Mouse (Mus musculus) cerebral cortex, adult 2 months (tissue): ENCODE results near the gene Dmap1.

ENCODE experiments used
- WGBS: fragments of 180-500 bp; shearing (Covaris S2); methylation state at CpG from one replicate; pipeline ENCODE4 v1.1.7; 2018; 5-methylcytosine and 5-hydroxymethylcytosine counted together

The Dmap1 gene

DNA sequence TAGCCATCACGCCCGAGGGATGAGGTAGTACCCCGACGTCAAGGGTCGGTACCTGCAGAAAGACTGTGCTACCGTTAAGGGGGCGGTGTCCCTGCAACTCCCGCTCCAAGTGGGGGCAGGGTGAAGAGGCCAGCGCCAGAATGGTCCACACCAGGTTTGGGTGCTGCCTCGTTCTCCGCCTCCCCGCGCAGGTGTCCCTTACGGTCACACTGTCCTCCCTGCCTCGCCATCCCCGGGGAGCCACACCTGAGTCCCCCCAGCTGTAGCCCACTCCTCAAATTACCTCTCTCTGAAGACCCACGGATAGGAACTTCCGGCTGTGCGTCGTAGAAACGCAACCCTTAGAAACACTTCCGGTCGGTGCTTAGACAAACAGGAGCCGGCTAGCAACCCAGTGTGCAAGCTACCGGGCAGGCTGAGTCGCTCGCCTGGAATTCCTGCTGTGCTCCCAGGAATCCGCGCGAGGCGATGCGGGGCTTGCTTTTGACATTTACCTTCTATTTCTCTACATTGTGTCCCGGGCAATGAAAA is at the start of gene Dmap1:
TSS of gene Dmap1 (minus strand) at position 343 of the 531 bp plus-strand sequence.
- under 1% methylated on average over 33 of the region's 33 CpGs for WGBS

DNA sequence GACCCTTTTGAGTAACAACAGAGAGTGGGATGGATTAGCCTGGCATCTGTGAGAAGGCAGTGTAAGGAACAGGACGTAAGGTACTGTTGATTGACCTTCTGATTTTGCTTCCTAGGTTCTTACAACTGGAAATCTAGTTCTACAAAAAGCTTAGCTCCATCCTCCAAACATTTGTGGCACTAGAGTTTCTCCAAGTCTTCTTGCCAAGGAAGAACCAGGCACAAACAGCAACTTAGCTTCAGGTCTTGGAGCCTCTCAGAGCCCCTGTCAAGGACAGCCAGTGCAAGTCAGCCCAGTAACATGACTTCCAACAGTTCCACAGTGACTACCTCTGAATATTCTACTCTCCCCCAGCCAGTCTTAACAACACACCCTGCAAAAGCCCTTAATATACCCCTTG is 42.0 kb upstream of the Dmap1 start, which contains the start of gene Gm12845:
TSS of gene Gm12845 (plus strand) at position 301 of the 400 bp plus-strand sequence.
- 91% methylated on average over 1 of the region's 1 CpGs for WGBS

DNA sequence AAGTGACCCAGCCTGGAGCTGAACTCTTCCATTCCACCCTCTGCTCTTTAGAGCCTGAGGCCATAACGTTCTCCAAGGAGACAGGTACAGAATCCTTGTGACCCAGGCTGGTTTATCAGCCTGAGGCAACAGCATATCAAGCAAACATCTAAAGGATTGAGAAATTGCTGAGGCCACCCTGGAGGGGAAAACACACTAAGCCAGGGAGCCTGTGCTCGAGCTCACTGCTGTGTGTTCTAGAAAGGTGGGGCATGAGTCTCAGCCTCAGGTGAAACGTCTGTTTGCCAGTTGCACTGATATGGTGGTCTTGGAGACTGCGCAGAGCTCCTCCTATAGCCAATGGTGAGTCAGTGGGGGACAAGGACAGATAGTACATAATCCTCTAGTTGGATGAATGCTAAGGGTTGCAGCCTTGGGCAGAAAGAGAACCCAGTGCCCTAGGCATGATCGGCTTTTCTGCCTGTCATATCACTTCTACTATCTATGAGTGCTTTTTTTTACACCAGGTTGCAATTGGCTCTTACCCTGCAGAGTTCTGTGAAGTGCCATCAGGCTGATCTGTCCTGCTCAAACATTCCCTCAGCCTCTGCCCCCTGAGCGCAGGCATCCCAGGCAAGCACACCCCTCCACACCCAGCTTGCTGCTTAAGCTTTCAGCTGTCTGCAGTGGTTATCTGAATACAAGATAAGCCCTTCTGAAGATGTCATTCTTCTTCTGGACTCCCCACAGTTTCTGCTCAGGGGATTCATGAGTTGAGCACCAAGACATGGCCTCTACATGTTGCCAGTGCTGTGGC is 31.4 kb upstream of the Dmap1 start:
- 88% methylated on average over 6 of the region's 6 CpGs for WGBS

DNA sequence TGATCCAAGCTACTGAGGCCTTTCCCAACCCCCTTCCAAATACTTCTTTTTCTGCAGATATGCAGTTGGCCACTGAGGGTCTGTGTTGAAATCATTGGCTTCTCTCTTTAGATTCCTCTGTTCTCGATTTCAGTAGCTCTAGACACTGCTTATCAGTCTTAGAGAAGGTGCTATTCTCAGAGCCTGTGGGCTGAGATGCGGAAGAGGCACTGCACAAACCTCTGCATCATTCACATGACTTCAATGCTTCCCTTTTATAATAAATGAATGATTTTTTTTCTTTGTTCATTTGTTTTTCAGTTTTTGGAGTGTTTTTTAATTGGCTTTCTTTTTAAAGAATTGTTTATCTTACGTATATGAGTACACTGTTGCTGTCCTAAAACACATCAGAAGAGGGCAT is 30.2 kb upstream of the Dmap1 start:
- WGBS: 77% methylated on average over 3 of the region's 3 CpGs

DNA sequence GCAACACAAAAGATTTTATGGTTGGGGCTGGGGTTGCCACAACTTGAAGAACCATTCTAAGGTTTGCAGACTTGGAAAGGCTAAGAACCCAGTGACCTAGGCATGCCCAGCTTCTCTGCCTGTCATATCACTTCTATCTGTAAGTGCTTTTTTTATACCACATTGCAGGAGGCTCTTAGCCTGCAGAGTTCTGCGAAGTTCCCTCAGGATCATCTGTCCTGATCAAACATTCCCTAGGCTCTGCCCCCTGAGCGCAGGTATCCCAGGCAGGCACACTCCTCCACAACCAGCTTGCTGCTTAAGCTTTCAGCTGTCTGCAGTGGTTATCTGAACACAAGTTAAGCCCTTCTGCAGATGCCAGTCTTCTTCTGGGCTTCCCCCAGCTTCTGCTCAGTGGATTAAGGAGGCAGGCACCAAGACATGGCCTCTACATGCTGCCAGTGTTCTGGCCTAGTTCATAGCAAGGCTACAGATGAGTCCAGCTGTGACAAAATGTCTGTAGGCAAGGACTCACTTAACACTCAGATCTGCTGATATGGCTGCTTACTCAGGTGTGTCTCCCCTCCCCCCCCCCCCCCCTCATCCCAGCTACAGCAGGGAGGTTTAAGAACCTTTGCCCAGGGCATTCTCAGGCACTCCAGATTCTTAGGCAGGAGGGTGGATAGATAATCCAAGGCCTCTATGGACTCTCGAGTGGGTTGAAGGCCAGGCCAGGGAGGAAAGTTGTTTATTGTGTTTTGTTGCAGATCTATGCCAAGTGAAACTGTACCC is 26.9 kb upstream of the Dmap1 start:
- 80% methylated on average over 3 of the region's 3 CpGs for WGBS

DNA sequence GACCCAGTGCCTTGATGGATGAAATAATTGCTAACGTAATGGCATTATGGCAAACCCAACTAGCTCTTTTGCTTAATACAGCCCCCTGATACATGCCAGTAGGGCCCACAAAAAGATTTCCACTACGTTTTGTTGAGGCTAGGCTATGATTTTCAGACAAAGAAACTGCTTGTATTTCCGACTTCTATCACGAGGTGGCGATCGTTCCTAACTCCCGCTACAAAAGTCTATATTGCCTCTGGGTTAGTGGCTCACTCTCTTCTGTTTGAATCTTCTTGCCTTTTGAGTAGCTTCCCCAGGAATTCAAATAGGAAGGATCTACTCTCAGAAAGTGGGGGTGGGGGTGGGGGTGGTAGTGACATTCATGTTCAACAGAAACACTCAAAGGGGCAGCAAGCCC is 23.3 kb upstream of the Dmap1 start:
- 4% methylated on average over 7 of the region's 7 CpGs for WGBS

DNA sequence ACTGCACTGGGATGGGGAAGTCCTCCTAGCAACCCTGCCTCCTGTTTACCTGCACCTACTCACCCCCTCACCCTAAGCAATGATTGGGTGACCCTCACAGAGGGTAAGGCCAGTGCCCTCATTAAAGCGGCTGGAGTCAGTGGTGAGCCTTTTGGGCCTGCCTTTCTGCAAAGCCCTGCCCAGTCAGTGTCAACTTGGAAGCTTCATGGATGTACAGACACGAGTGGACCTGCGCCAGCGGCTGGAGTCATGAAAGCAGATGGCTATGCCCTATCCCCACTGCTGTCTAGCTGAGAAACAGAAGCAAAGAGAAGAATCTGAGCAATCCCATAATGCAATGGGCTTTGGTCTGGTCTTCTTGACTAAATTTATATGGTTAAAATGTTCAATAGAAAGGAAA is 4.3 kb upstream of the Dmap1 start:
- WGBS: 80% methylated on average over 4 of the region's 4 CpGs

DNA sequence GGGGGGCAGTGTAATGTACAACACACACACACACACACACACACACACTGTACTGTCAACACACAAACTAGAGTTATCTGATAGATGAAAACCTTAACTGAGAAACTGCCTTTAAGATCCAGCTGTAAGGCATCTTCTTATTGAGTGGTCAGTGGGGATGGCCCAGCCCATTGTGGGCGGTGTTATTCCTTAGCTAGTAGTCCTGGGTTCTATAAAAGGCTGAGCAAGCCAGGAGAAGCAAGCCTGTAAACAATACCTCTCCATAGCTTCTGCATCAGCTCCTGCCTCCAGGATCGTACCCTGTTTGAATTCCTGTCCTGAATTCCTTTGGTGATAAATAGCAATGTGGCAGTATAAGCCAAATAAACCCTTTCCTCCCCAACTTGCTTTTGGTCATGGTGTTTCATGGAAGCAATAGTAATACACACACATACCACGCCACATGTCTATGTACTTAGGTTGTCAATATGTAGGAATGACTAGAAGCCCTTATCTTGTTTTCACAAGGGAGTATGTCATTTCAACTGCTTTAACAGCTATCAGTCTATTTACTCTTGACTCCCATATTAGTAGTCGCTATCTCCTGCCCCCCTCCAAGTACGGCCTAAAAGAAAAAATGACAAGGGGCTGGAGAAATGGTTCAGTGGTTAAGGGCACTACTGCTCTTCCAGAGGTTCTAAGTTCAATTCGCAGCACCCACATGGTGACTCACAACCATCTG is 1.1 kb upstream of the Dmap1 start:
- 80% methylated on average over 6 of the region's 6 CpGs for WGBS

DNA sequence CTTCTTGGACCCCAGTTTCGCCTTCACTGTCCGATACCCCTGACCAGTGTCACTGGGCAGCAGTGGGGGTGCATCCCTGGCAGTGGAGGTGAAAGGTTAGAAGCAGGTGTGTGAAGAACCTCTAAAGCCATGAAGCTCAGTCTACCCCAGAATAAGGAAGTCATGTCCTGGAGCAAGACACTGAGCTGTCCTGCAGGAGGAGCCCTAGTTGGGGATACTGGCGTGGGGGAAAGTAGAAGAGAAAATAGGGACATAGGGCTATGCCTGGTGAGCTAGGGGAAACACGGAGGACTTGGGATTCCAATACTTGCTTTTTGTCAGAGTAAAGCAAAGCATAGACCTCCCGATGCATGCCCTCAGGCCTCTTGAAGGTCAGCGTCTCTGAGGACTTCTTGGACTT is 1.1 kb downstream of the Dmap1 start:
- 78% methylated on average over 6 of the region's 6 CpGs for WGBS

DNA sequence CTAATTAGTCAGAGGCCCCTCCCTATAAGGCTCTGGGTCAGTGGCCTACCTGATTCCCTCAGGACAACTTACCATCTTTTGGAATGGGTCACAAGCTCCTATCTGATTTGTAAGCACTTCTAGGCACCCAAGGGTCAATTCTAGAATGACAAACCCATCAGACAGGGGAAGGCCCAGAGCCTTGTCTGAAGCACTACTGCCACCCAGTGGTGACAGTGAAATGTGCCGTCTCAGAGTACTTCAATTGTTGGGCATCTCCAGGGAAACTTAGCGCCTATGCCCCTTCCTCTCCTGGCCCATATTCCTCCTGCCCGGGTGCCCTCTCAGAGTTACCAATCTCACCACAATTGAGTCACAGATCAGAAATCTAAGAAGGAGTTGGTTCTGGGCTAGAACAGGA is 5.2 kb downstream of the Dmap1 start:
- WGBS: 8% methylated on average over 3 of the region's 3 CpGs

DNA sequence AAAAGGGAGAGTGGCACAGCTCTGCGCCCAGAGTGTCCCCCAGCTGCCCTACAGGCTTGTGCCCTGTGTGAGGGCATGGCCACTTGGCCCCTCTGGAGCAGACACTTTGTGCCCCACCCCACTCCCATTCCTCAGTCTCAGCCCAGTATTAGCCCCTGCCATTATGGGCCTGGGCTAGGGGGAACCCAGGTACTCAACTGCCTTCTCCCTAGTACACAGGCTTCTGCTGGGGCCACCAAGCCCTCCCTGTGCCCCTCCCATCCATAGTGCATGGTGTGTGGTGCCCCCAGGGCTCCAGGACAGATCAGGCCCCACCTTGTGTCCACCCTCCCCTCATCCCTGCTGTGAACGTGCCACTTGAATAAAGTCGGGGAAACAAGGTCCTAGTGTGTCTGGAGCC is 8.2 kb downstream of the Dmap1 start:
- 64% methylated on average over 3 of the region's 3 CpGs for WGBS

DNA sequence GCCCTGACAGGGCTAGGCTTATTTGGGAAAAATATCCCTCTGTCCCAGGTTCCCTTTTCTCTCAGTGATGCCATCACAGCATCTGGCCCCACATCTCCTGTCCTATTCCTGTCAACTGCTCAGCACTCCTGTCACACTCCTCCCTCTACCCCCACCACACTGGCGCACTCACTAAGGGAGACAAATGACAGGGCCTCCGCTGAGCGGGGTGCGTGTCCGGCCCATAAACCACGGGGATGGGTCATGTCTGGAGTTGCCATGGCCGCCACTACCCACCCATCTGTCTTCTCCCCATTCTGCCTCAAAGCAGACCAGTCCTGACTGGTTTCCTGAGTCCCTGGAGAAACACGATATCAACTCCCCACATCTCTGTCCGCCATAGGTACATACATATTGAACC is 10.0 kb downstream of the Dmap1 start:
- WGBS: 70% methylated on average over 9 of the region's 9 CpGs

DNA sequence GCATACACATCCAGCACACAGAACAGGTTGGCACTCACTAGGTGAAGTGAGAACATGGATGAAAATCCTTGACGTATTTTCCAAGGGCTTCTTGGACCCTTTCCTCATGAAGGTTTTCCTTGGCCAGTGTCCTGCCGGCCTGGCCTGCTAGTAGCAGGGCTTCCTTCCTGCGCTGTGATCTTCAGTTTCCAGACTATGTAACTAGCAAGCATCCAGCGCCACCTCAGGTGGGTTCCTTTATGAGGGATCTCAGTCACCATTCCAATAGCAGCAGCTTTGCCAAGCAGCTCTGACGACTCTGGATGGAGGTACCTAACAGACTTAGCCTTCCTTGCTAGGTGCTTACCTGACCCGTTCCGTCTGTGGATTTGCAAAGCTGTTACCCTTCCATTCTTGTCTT is 12.2 kb downstream of the Dmap1 start:
- 68% methylated on average over 7 of the region's 7 CpGs for WGBS

DNA sequence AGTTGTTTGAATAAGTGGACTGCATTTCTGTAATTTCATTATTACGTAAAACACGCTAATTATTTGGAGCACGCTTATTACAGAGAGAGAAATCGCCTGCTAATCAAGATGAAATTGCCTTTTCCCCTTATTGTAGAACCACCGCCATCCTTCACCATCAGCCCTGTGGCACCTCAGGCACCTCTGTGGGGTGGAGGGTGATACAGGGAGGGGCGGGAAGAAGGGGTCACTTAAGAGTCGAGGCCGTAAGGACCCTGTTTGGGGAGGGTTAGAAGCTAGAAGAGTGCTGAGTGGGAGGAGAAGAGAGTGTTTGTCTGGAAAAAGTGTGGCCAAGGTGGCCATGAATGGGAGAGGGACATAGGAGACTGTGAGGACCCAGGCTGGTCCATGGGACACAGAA is 16.0 kb downstream of the Dmap1 start:
- 76% methylated on average over 8 of the region's 8 CpGs for WGBS

DNA sequence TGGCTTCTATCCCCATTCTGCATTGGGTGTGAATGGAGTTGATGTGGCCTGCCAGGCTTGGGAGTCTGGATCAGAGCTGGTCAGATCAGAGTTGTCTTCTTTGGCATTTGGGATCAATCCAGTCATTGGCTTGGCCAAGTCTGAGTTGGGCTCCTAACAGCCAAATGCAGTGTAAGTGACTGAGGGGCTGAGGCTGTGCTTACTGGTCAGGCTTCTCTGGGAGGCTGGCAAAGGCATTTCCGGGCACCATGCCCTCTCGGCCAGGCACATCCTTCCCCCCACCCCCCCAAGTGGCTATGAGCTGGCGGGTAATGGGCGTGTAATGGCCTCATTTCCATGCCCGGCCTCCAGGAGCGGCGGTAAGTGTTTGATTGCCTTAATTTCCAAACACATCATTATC is 16.5 kb downstream of the Dmap1 start:
- 50% methylated on average over 7 of the region's 7 CpGs for WGBS

DNA sequence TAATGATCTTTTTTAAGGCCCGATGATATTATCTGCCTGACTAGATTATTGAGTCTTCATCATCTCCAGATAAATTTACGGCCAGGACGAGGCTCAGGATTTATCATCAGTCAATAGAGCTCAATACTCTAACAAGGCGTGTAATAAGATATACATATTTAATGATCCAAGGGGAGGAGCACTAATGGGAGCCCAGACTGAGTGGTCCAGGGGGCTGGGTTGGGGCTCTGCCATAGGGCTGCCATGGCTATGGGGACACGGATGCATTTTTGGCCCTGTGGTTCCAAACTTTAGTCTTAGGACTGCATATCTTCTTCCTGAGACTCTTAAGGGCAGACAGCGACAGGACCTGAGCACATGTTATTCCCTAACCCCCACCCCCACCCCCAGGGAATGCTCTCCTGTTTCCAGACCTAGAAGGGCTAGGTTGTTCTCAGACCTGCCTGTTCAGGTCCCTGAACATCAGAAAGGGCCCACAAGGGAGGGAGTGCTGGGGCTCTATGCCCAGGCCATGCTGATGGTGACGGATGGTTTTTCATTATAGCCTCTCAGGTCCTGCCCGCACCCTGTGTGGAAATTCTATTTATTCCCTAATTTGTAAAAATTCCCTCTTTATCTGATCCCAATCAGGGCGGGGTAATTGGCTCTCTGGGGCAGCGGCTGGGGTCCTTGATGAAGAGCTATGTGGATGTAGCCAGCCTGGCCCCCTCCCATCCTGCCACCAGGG is 17.5 kb downstream of the Dmap1 start:
- 86% methylated on average over 10 of the region's 10 CpGs for WGBS

DNA sequence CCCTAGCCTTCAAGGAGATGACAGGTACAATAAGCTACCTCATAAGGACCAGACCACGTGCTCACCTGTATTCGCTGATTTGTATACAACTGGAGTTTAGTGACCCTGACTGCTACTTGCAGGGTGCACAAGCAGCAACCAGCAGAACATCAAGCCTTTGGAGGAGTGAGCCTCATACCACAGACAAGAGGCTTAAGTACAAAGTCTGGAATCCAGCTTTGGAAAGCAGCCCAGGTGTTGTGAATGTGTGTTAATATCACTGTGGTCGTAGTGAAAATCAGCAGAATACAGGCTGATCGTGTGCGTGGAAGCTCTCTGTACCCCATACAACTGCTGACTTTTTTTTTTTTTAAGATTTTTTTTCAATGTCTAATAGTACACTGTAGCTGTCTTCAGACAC is 22.1 kb downstream of the Dmap1 start:
- WGBS: 95% methylated on average over 5 of the region's 5 CpGs

DNA sequence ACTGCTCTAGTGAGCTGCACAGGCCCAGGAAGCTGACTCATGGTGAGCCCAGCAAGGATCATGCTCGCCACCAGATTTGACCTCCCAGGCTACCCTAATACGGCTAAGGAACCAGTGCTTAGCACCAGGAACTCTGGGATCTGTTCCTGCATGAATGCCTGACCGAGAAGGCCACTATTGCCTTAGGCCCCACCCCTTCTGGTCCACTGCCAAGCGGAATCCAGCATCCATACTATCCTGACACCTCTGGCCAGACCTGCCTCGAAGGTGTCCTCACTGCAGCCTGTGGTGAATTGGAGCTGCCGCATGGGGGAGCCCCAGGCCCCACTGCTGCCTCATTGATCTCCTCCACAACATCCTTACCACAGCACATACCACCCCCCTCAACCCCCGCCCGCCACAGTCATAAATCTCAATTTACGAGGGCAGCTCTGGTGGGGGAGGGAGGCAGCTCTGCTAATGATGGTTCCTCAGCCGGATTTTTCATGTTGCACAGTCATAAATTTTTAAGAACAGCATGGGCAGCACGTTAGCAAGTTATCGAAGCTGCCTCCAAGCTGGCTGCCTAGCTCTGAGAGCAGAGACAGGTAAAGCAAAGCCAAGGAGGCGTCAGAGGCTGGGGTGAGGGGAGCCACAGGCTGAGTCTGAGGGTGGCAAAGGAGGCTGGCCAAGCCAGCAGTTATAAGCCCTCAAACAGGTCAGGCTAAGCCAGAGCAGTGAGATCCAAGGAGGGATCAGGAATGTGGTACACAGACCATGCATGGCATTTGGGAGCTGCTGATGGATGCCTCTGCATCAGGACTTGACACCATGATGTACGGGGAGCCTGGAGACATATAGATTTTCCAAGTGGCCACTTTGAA is 23.3 kb downstream of the Dmap1 start:
- 74% methylated on average over 14 of the region's 14 CpGs for WGBS

DNA sequence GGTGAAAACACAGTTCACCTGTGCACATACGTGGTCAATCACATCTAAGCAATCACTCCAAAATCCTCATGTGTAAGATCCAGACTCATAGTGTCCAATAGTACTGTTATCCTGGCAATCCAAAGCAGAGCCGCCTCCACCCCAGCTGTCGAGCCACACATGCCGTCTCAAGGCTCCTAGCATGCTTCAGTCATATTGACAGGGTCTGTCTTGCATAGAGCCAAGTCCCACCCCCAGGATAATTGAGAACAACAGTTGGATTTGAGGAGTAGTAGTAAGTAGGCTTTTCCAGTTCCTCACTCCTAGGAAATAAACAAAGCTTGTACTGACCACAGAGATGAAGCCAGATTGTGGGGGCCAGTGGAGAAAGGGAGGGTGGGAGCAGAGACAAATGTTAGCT is 24.4 kb downstream of the Dmap1 start:
- 44% methylated on average over 4 of the region's 4 CpGs for WGBS

DNA sequence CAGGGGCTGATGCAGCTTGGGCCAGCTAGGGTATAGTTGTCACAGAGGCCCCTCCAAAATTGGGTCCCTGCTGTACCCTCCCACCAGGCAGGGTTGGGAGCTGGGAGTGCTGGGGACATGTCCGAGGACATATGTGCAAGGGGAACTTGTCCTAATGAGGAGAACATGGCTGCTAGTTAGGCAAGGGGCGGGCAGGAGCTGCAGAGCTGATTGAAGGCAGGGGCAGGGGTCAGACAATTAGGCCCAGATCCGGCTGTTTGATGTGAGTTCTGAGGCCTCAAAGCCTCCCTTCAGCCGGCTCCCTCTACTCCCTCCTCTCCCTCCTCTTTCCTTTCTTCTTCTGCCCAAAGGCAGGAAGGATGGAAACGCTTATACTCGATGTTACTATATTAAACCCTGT is 25.1 kb downstream of the Dmap1 start:
- WGBS: 55% methylated on average over 6 of the region's 6 CpGs

DNA sequence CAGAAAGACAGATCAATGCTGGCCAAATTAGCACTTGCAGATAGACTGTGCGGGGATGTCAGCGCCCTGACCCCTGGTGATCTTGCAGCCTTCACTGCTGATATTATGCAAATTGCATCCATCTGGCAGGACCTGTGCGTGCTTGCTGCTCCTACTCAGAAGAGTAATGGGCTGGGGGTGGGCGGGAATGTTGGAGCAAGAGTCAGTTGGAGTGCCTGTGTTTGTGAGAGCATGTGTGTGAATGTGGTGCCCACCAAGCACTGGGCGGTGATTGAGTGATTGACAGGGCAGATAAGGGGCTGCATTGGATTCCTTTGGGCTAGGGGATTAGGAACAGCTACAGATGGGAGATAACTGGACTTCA is 26.6 kb downstream of the Dmap1 start:
- 86% methylated on average over 5 of the region's 5 CpGs for WGBS
